ENCODE assay signal across 8 mouse cellular contexts in the genomic region with DNA sequence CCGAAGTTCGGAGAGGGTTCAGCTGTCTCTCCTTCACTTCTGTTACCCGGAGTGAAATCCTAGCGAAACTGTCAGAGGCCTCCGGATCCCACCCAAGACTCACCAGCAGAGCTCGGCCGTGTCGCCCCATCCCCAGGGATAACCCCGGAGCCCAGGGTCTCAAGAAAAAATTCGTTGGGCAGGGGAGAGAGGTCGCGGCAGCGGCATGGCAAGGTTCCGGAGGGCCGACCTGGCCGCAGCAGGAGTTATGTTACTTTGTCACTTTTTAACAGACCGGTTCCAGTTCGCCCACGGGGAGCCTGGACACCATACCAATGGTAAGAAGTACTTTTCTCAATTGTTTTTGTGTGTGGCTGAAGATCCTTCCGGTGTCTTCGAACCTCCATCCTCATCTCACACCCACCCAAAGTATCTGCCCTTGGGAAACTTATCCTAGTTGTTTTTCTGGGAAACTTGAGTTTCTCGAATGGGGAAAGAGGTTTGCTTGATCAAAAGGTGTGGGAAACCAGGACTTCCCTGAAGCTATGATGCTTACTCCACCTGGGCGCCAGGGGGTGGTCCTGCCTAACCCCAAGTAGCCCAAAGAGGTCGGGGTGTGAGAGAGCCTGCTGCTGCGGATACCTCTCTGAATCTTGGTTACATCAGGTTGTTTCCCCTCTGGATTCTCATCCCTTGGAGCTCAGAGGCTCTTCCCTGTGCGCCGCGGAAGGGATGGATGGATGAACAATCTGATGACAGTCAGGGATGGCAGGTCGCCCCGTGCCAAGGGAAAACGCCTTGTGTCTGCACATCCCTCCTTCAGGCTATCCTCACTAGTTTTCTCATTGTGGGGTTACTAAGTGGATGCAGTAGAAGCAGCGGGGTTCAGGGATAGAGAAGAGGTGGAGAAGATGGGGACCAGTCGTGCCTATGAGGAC. TPM values are rescaled to one million over a fixed set of nuclear protein-coding genes. Genes with fewer than 3 reads are reported as not detected.
DNase-seq lines count a peak whose midpoint lies in the region; ATAC-seq lines count a peak whose summit lies in the region.

No protein-coding gene starts in this region.

- no peaks in the 10 kb centered on the region for H3K9me3 ChIP-seq in forebrain, embryonic 14.5 days (replicated peaks; ENCODE audit: control insufficient read depth, low read length)
- H3K9me3 ChIP-seq in intestine, embryonic 16.5 days (ENCODE audit: control insufficient read depth, low read length): no peaks in the 10 kb centered on the region
- H3K9me3 ChIP-seq in liver, embryonic 16.5 days (replicated peaks; ENCODE audit: control insufficient read depth, low read length): no peaks in the 10 kb centered on the region

- no peaks in the 10 kb centered on the region for H3K36me3 ChIP-seq in forebrain, embryonic 14.5 days (ENCODE audit: control insufficient read depth, insufficient read depth, low read length)
- H3K36me3 ChIP-seq in intestine, embryonic 16.5 days (ENCODE audit: control insufficient read depth, insufficient read depth, low read length): no peaks in the 10 kb centered on the region
- H3K36me3 ChIP-seq in liver, embryonic 16.5 days (ENCODE audit: control insufficient read depth, insufficient read depth): no peaks in the 10 kb centered on the region

- H3K4me3 ChIP-seq in forebrain, embryonic 14.5 days (ENCODE audit: low read depth, low read length): peak overlapping the region; percentile 65
- H3K4me3 ChIP-seq in intestine, embryonic 16.5 days (ENCODE audit: low read length): peak overlapping the region; percentile 67
- peak overlapping the region; percentile 53 for H3K4me3 ChIP-seq in liver, embryonic 16.5 days (ENCODE audit: low read depth, low read length)

- WGBS in forebrain, embryonic 14.5 days: 3% methylated on average over 33 of the region's 33 CpGs
- WGBS in intestine, embryonic 16.5 days: 6% methylated on average over 33 of the region's 33 CpGs
- 2% methylated on average over 33 of the region's 33 CpGs for WGBS in liver, embryonic 16.5 days (ENCODE audit: insufficient replicate concordance)

- 0 out of 2 replicates have a peak, but pooled peaks cover 10% of the 10 kb centered on the region for H3K4me1 ChIP-seq in forebrain, embryonic 14.5 days (ENCODE audit: control insufficient read depth, insufficient read depth, low read length)
- peaks cover 4% of the 10 kb centered on the region for H3K4me1 ChIP-seq in intestine, embryonic 16.5 days (ENCODE audit: control insufficient read depth, insufficient read depth, low read length)
- no peaks in the 10 kb centered on the region for H3K4me1 ChIP-seq in liver, embryonic 16.5 days (ENCODE audit: control insufficient read depth, low read depth, low read length)

- peak; percentile 27; the same call in 1 of the 2 replicates for ATAC-seq in cerebellum, adult (ENCODE audit: insufficient number of reproducible peaks, low FRiP score, low TSS enrichment)
- no peak for ATAC-seq in forebrain, embryonic 14.5 days
- no peak; the same call in 1 of the 2 replicates for ATAC-seq in intestine, embryonic 16.5 days
- ATAC-seq in liver, embryonic 16.5 days (ENCODE audit: low read depth): no peak
- ATAC-seq in frontal cortex, adult (ENCODE audit: low TSS enrichment): no peak

- H3K9ac ChIP-seq in forebrain, embryonic 14.5 days (ENCODE audit: low read length): peak overlapping the region; percentile 64
- peak overlapping the region; percentile 67 for H3K9ac ChIP-seq in intestine, embryonic 16.5 days (ENCODE audit: low read depth, low read length)
- no peak overlapping the region for H3K9ac ChIP-seq in liver, embryonic 16.5 days (ENCODE audit: low read depth, low read length)

- H3K4me2 ChIP-seq in forebrain, embryonic 14.5 days (ENCODE audit: low read length): peak overlapping the region; percentile 88
- peak overlapping the region; percentile 77 for H3K4me2 ChIP-seq in intestine, embryonic 16.5 days (ENCODE audit: low read depth, low read length)
- peak overlapping the region; percentile 64 for H3K4me2 ChIP-seq in liver, embryonic 16.5 days (ENCODE audit: low read depth, low read length)

- intact Hi-C loops in left cerebral cortex, postnatal 25 days (cut with DNase I): loop anchor here (5.0 to 10.0 kb wide), 3 partner anchors 548 to 970 kb away; no protein-coding TSS in a partner anchor

- H3K27me3 ChIP-seq in forebrain, embryonic 14.5 days (replicated peaks; ENCODE audit: control insufficient read depth, insufficient read depth, low read length): peaks cover 10% of the 10 kb centered on the region; the same call in 1 of the 2 replicates
- H3K27me3 ChIP-seq in intestine, embryonic 16.5 days (replicated peaks; ENCODE audit: control insufficient read depth, insufficient read depth, low read length): no peaks in the 10 kb centered on the region
- peaks cover 26% of the 10 kb centered on the region for H3K27me3 ChIP-seq in liver, embryonic 16.5 days (ENCODE audit: control insufficient read depth, insufficient read depth, low read depth, low read length)

- no peak overlapping the region for H3K27ac ChIP-seq in forebrain, embryonic 14.5 days (ENCODE audit: low read depth, low read length)
- H3K27ac ChIP-seq in intestine, embryonic 16.5 days (ENCODE audit: low read length): no peak overlapping the region
- H3K27ac ChIP-seq in liver, embryonic 16.5 days (ENCODE audit: low read length): no peak overlapping the region

- DNase-seq in left cerebral cortex, postnatal 25 days (ENCODE audit: low spot score in 2 of 2): peak; percentile 10 to 25
- no peak for DNase-seq in left cerebral cortex, adult 9 months (ENCODE audit: low spot score in 2 of 2)
- DNase-seq in forebrain, embryonic 14.5 days (ENCODE audit: low spot score): peak; percentile 5
- peak; percentile 26 for DNase-seq in ovary, postnatal 36 days (ENCODE audit: low spot score)

RNA-seq across cellular contexts. Expression of a gene that starts 1.1 kb away (rescaled TPM):
- 10 to 100 TPM; 32.5 to 35.1 TPM for total RNA-seq in left cerebral cortex, postnatal 25 days (2021)
- 9.7 and 12.3 TPM in 2 replicates for polyA plus RNA-seq in forebrain, embryonic 14.5 days (2014; fragmentation: Nextera tagmentation; extraction: Ambion mirVana)
- polyA plus RNA-seq in intestine, embryonic 16.5 days (2015; fragmentation: Nextera tagmentation; extraction: Ambion mirVana): 12.4 and 13.3 TPM in 2 replicates
- 1.7 and 1.8 TPM in 2 replicates for polyA plus RNA-seq in liver, embryonic 16.5 days (2015; fragmentation: Nextera tagmentation; extraction: Ambion mirVana)

Comparison
In these comparisons a context has a peak if more than half of its experiments do, and no peak if none do; other contexts are left out.
1. DNase-seq: peak in left cerebral cortex, postnatal 25 days (2 of 2), forebrain, embryonic 14.5 days (single experiment) and ovary, postnatal 36 days (single experiment); none in left cerebral cortex, adult 9 months (0 of 2).
2. Peak in every context shown above with its lines, with median percentiles within 50 percentile points of each other: H3K4me2 ChIP-seq and H3K4me3 ChIP-seq.